Mouse (Mus musculus): ENCODE data around the gene Oas1h. TPM values are rescaled to one million over a fixed set of nuclear protein-coding genes. Genes with fewer than 3 reads are reported as not detected.
"Not testable (repeated sequence)": the region's sequence is repeated elsewhere in the genome, so short reads cannot be mapped to it uniquely, and the experiment has no call there.

Oas1h gene
- polyA plus RNA-seq, 1 experiment from 2014 or later: not detected

DNA sequence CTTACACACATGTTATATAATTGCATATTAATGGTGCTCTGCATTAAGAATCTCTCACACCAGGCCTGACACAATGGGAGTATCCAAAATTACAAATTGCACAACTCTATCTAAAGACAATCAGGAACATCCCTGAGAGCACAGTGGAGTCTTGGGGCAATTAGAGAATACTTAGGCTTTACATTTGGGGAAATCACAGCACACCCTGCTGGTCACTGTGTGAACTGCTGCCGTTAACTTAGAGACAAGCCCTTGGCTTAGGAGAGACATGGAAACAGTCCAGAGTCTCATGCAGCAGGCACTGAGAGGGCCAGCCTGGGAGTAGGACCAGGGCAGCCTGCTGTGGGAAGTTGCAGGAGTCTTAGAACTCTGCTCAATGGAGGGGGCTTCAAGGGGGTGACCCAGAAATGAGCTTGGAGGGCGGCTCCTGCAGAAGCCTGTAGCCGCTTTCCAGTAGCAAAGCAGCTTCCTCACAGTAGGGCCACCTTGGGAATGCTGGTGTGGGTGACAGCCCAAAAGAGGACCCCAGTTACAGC is 11.6 kb upstream of the Oas1h start:
- Histone ChIP-seq H3K9ac (replicated peaks) (no peak overlapping the region), H3K4me3 (replicated peaks) (no peak overlapping the region), H3K4me2 (no peak overlapping the region), H3K27ac (no peak overlapping the region), H3K4me1 (replicated peaks) (no peaks in the 10 kb centered on the region), H3K9me3 (peaks cover 6% of the 10 kb centered on the region), H3K36me3 (no peaks in the 10 kb centered on the region), H3K27me3 (no peaks in the 10 kb centered on the region)
- ATAC-seq (ENCODE audit: insufficient number of reproducible peaks, insufficient read depth, low FRiP score, low TSS enrichment, low read depth): no peak
- 59% methylated on average over 3 of the region's 3 CpGs for WGBS

DNA sequence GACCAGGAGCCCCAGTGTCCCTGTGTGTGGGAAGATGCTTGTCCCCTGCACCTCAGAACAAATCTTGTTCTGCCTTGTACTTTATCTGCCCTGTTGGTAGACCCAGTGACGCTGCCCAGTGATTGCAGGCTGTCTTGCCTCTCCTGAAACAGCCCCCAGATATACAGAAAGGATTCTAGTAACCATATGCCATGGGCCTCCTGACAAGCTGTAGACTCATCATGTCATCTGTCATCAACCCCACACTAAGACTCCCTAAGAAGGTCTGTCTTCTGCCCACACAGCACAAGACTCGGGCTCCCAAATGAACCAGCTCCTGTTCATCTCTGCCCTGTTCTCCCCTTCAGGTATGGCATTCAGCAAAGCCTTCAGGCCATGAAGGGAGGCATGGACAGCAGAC is 2.0 kb upstream of the Oas1h start:
- Histone ChIP-seq H3K4me3 (replicated peaks) (no peak overlapping the region), H3K4me2 (no peak overlapping the region), H3K27ac (no peak overlapping the region), H3K9me3 (peaks cover 8% of the 10 kb centered on the region), H3K27me3 (no peaks in the 10 kb centered on the region), H3K36me3 (no peaks in the 10 kb centered on the region), H3K9ac (replicated peaks) (no peak overlapping the region), H3K4me1 (replicated peaks) (no peaks in the 10 kb centered on the region)
- WGBS: 81% methylated on average over 2 of the region's 2 CpGs
- no peak for ATAC-seq (ENCODE audit: insufficient number of reproducible peaks, insufficient read depth, low FRiP score, low TSS enrichment, low read depth)

DNA sequence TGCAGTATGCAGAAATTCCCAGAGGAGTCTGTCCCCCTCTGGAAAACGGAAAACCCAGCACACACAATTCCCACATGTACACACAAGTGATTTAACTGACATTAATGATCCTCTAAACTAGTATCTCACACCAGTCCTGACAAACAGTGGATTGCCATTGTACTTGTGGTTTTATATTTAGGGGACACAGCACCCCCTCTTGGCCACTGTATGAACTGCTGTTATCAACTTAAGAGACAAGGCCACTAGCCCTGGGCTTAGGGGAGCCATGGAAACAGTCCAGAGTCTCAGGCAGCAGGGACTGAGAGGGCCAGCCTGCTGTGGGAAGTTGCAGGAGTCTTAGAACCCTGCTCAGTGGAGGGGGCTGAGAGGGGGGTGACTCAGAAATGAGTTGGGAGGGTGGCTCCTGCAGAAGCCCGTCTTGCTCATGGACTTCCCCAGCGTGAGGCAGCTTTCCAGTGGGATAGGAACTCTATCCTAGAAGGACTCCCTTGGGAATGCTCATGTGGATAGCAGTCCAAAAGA is 4.2 kb downstream of the Oas1h start:
- ATAC-seq (ENCODE audit: insufficient number of reproducible peaks, insufficient read depth, low FRiP score, low TSS enrichment, low read depth): no peak
- no peak overlapping the region for H3K4me3 ChIP-seq (replicated peaks)
- peaks cover 8% of the 10 kb centered on the region; the same call in 1 of the 2 replicates for H3K27me3 ChIP-seq
- no peak overlapping the region for H3K27ac ChIP-seq
- H3K36me3 ChIP-seq: no peaks in the 10 kb centered on the region
- WGBS: 53% methylated on average over 3 of the region's 3 CpGs
- no peaks in the 10 kb centered on the region for H3K9me3 ChIP-seq
- H3K9ac ChIP-seq (replicated peaks): no peak overlapping the region
- H3K4me1 ChIP-seq (replicated peaks): no peaks in the 10 kb centered on the region
- H3K4me2 ChIP-seq: no peak overlapping the region

DNA sequence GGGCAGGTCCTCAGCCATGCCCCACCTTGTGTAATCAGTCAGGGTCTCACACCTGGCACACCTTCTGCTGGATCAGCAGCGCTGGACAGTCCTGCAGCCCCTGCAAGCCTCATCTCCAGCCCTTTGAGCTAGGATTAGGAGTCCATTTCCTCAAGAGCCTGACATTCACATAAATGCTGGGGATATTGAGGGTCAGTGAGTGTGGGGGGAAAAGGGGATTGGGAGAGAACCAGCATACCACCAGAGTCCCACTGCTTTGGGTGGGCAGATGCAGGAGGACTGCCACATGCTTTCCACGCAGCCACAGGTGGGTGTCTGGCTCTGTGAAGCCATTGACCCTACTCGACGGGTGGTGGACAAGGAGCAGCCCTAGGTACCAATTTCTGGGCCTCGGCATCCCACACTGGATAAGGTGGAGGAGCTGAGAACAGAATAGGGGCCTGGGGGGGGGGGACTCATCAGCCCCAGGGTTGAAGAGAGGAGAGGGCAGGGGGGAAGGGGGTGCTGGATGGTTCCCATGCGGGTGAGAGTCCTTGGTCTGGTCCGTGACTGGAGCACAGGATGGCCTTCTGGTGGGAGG is 8.3 kb downstream of the Oas1h start:
- 85% methylated on average over 7 of the region's 7 CpGs for WGBS
- H3K4me1 ChIP-seq (replicated peaks): no peaks in the 10 kb centered on the region

DNA sequence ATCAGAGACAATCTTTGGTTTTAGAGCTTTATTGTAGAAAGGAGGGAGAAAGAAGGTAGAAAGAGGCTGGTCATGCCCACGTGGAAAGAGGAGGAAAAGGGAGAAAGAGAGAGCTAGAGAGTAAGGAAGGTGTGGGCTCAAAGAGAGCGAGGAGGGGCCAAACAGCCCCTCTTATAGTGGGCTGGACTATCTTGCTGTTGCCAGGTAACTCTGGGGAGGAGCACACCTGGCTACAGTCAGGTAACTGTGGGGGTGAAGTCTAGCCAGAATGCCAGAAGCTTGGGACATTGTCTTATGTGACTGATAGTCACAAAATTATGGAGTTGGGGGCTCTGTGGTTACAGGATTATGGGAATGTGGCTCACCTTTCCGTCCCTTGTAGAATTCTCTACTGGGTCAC is 8.9 kb downstream of the Oas1h start:
- no peak overlapping the region for H3K4me2 ChIP-seq
- no peak overlapping the region for H3K9ac ChIP-seq (replicated peaks)
- no peak overlapping the region for H3K27ac ChIP-seq
- no peaks in the 10 kb centered on the region for H3K9me3 ChIP-seq
- H3K4me1 ChIP-seq (replicated peaks): no peaks in the 10 kb centered on the region
- H3K36me3 ChIP-seq: no peaks in the 10 kb centered on the region
- H3K4me3 ChIP-seq (replicated peaks): no peak overlapping the region
- H3K27me3 ChIP-seq: peaks cover 8% of the 10 kb centered on the region; the same call in 1 of the 2 replicates
- WGBS: 56% methylated on average over 3 of the region's 3 CpGs
- ATAC-seq (ENCODE audit: insufficient number of reproducible peaks, insufficient read depth, low FRiP score, low TSS enrichment, low read depth): no peak

More for the DNA sequence above, 8.3 kb downstream of the Oas1h start:
- no peak overlapping the region for H3K4me3 ChIP-seq (replicated peaks)
- H3K4me2 ChIP-seq: no peak overlapping the region
- H3K27ac ChIP-seq: no peak overlapping the region
- no peak overlapping the region for H3K9ac ChIP-seq (replicated peaks)
- no peak for ATAC-seq (ENCODE audit: insufficient number of reproducible peaks, insufficient read depth, low FRiP score, low TSS enrichment, low read depth)
- H3K27me3 ChIP-seq: peaks cover 8% of the 10 kb centered on the region; the same call in 1 of the 2 replicates
- H3K9me3 ChIP-seq: no peaks in the 10 kb centered on the region
- no peaks in the 10 kb centered on the region for H3K36me3 ChIP-seq

DNA sequence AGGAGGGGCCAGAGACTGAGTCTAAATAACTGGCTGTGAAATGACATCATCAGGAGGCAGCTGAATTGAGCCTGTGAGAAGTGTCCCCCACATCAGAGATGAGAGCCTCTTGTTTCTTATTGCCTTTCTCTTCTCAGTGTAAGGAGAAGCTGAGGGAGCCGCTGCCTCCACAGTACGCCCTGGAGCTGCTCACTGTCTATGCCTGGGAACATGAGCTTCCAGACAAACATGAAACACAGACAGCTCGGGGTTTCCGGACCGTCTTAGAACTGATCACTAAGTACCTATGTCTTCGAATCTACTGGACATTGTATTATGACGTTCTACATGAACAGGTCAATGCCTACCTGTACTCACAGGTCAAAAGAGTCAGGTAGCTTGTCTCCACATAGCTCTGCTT is 9.6 kb downstream of the Oas1h start:
- 82% methylated on average over 7 of the region's 7 CpGs for WGBS
- Histone ChIP-seq H3K4me2 (no peak overlapping the region), H3K9me3 (no peaks in the 10 kb centered on the region), H3K4me3 (replicated peaks) (no peak overlapping the region), H3K27me3 (peaks cover 8% of the 10 kb centered on the region; the same call in 1 of the 2 replicates), H3K36me3 (no peaks in the 10 kb centered on the region), H3K9ac (replicated peaks) (no peak overlapping the region), H3K4me1 (replicated peaks) (no peaks in the 10 kb centered on the region), H3K27ac (no peak overlapping the region)
- ATAC-seq (ENCODE audit: insufficient number of reproducible peaks, insufficient read depth, low FRiP score, low TSS enrichment, low read depth): no peak

DNA sequence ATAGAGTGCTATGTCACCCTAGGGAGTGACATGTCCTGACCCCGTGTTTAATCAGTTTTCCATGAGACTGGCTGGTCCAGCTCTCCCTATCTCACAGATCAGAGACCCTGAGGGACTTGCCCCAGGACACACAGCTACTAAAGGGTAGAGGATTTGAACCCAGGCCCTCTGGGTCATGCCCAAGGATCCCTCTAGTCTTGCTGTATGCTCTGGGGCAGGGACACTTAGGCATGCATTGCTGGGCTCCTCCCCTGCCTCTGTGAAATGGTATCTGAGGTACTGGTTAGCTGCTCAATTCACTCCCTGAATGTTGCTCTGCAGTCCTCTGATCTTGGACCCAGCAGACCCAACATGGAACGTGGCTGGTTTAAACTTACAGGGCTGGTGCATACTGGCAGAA is 10.2 kb downstream of the Oas1h start:
- H3K4me1 ChIP-seq (replicated peaks): no peaks in the 10 kb centered on the region
- H3K4me2 ChIP-seq: no peak overlapping the region
- no peaks in the 10 kb centered on the region for H3K9me3 ChIP-seq
- no peak overlapping the region for H3K4me3 ChIP-seq (replicated peaks)
- no peak for ATAC-seq (ENCODE audit: insufficient number of reproducible peaks, insufficient read depth, low FRiP score, low TSS enrichment, low read depth)
- no peak overlapping the region for H3K9ac ChIP-seq (replicated peaks)
- H3K27me3 ChIP-seq: peaks cover 8% of the 10 kb centered on the region; the same call in 1 of the 2 replicates
- H3K36me3 ChIP-seq: no peaks in the 10 kb centered on the region
- 31% methylated on average over 2 of the region's 2 CpGs for WGBS
- no peak overlapping the region for H3K27ac ChIP-seq

DNA sequence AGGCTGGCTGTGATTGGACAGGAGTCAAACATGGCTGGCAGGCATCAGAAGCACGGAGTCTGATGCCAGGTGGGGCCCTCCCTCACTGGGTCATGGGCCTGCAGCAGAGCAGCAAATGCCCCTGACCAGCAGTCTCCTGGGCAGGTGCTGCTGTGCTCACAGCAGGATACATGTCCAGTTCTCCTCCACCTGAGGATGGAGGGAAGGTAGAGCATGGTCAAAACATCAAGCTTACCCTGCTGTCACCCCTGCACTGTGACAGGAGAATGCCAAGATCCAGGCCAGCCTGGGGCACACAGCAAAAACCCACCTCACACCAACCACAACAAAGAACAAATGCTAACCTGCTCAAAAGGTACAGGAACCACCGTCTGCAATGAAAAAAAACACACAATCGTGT is 15.6 kb downstream of the Oas1h start:
- not testable (repeated sequence) for H3K9me3 ChIP-seq; H3K27ac ChIP-seq; H3K4me1 ChIP-seq (replicated peaks); H3K9ac ChIP-seq (replicated peaks); ATAC-seq (ENCODE audit: insufficient number of reproducible peaks, insufficient read depth, low FRiP score, low TSS enrichment, low read depth); H3K27me3 ChIP-seq; H3K4me2 ChIP-seq; H3K36me3 ChIP-seq; H3K4me3 ChIP-seq (replicated peaks)
- WGBS: 67% methylated on average over 2 of the region's 3 CpGs

DNA sequence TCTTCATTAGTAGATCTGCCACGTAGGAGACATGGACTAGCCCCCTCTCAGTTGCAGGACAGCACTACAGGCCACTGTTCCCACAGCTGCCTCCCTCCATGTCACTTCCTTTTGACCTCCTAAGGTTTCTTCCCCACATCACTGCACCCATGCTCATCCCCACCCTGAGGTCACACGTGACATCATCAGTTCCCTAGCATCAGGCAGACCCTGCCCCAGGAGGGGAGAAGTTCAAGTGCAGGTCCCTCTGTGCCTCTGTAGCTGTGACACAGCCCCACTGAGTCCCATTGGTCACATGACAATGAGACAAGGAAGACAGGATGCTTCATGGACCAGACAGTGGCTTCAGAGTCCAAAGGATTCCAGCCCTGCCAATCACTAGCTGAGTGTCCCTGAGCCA is 16.2 kb downstream of the Oas1h start:
- not testable (repeated sequence) for H3K4me1 ChIP-seq (replicated peaks); H3K4me2 ChIP-seq; H3K27me3 ChIP-seq; H3K36me3 ChIP-seq; H3K9me3 ChIP-seq; H3K27ac ChIP-seq; ATAC-seq (ENCODE audit: insufficient number of reproducible peaks, insufficient read depth, low FRiP score, low TSS enrichment, low read depth); H3K4me3 ChIP-seq (replicated peaks); H3K9ac ChIP-seq (replicated peaks)
- WGBS: 87% methylated on average over 2 of the region's 2 CpGs

DNA sequence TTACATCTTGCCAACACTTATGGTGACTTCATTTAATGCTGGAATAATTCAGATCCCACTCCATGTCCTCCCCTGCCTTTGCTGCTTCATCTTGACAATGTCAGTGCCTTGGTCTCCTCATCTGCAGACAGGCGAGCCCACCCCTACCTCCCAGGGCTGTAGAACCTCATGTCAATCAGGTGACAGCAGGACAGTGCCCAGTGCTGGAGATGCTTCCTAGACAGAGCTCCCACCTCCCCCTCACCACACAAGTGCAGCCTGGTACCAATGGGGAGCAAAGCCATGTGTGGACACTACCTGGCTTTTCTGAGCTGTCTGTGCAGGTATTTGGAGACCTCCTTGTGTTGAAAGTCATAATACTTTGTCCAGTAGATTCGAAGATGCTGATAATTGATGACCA is 17.6 kb downstream of the Oas1h start:
- H3K27ac ChIP-seq; H3K27me3 ChIP-seq; H3K9me3 ChIP-seq; H3K36me3 ChIP-seq; H3K4me1 ChIP-seq (replicated peaks); H3K9ac ChIP-seq (replicated peaks); H3K4me3 ChIP-seq (replicated peaks); ATAC-seq (ENCODE audit: insufficient number of reproducible peaks, insufficient read depth, low FRiP score, low TSS enrichment, low read depth); H3K4me2 ChIP-seq: not testable (repeated sequence)
- WGBS: 69% methylated on average over 2 of the region's 2 CpGs

DNA sequence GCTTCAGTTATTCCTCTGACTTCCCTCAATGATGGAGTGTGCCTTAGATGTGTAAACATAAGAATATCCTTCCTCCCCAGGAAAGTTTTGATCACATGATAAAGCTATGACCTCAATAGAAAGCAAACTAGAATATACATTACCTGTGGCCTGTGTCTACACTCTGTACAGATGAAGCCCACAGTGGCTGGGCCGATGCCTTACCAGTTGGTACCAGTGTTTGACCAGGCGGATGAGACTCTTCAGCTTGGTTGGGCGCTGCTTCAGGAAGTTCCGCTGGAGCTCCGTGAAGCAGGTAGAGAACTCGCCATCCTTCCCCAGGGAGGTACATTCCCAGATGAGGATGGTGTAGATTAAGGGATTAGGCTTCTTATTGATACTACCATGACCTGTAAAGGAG is 20.5 kb downstream of the Oas1h start:
- WGBS: 91% methylated on average over 6 of the region's 6 CpGs
- not testable (repeated sequence) for H3K9ac ChIP-seq (replicated peaks); ATAC-seq (ENCODE audit: insufficient number of reproducible peaks, insufficient read depth, low FRiP score, low TSS enrichment, low read depth); H3K36me3 ChIP-seq; H3K27ac ChIP-seq; H3K4me2 ChIP-seq; H3K4me1 ChIP-seq (replicated peaks); H3K27me3 ChIP-seq; H3K9me3 ChIP-seq; H3K4me3 ChIP-seq (replicated peaks)

DNA sequence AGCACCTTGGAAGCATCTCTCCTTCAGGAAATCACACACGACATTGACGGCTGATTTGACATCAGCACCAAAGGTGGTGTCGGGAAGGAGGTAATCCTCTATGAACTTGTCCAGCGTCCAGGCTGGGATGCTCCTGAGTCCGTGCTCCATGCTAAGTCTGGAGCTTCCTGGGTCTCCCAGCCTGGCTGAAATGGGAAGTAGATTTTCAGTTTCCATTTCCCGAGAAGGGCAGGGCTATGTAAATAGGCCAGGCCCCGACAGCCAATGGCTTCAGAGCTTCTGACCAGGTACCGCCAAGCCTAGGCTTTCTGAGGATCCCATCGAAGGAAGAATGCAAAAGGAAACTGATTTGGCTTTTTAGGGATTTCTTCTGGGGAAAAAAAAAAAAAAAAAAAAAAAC is 26.2 kb downstream of the Oas1h start, which contains the start of gene Oas1g:
TSS of gene Oas1g (minus strand) at position 201 of the 400 bp plus-strand sequence.
- not testable (repeated sequence) for H3K9ac ChIP-seq (replicated peaks); H3K4me1 ChIP-seq (replicated peaks); H3K4me3 ChIP-seq (replicated peaks); H3K27ac ChIP-seq; H3K9me3 ChIP-seq; ATAC-seq (ENCODE audit: insufficient number of reproducible peaks, insufficient read depth, low FRiP score, low TSS enrichment, low read depth); H3K27me3 ChIP-seq; H3K4me2 ChIP-seq; H3K36me3 ChIP-seq
- 18% methylated on average over 6 of the region's 9 CpGs for WGBS
